Mouse (Mus musculus): Measurements from ENCODE around the gene Cdc14b. TPM values are rescaled to one million over a fixed set of nuclear protein-coding genes. Genes with fewer than 3 reads are reported as not detected.
"Not testable (repeated sequence)": the region's sequence is repeated elsewhere in the genome, so short reads cannot be mapped to it uniquely, and the experiment has no call there.

Gene Cdc14b
- polyA plus RNA-seq, 1 experiment from 2014 or later = 11.2 TPM

DNA sequence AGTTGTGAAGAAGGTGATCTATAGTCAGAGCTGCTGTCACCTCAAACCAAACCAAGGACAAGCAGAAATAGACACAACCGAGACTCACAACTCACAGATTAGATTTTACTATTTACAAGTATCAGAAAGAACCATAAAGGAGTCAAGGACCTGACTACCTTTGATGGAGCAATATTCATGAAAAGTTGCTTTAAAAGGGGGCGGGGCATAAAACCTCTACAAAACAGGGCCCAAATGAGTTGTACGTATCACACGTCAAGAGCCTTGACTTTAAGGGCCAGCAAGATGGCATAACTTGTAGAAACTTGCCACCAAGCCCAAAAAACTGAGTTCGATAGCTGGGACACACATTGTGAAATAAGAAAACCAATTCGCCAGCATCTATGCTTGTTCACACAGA lies 10.5 kb downstream of the Cdc14b start:
- H3K9me3 ChIP-seq = no peaks in the 10 kb centered on the region
- H3K4me3 ChIP-seq = no peak overlapping the region
- no peak for DNase-seq (ENCODE audit: low spot score)
- peaks cover 12% of the 10 kb centered on the region for H3K4me1 ChIP-seq (replicated peaks)
- no peaks in the 10 kb centered on the region for H3K36me3 ChIP-seq
- H3K27ac ChIP-seq = no peak overlapping the region
- no peaks in the 10 kb centered on the region for H3K27me3 ChIP-seq (ENCODE audit: insufficient read depth, poor library complexity, severe bottlenecking)
- WGBS = 93% methylated on average over 6 of the region's 6 CpGs

GRCm38 (mm10) chr13:64259903-64260302 lies 15.2 kb downstream of the Cdc14b start:
- Histone ChIP-seq H3K27ac (no peak overlapping the region), H3K36me3 (no peaks in the 10 kb centered on the region), H3K27me3 (ENCODE audit: insufficient read depth, poor library complexity, severe bottlenecking) (no peaks in the 10 kb centered on the region), H3K4me3 (no peak overlapping the region), H3K4me1 (replicated peaks) (peaks cover 12% of the 10 kb centered on the region), H3K9me3 (no peaks in the 10 kb centered on the region)
- no peak for DNase-seq (ENCODE audit: low spot score)
- 76% methylated on average over 7 of the region's 7 CpGs for WGBS

DNA sequence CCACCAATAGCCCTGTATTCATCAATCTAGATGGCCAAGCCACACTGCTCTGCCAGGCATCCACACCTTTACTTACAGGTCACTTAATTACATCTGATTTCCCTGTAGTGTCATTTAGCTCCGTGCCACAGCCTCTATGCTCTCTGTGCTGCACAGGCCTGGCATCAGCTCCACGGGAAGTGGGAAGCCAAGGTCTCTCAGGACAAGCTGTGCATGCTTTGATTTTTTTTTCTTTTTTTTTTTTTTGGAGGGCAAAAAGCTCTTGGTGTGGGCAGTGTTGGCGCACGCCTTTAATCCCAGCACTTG lies 16.6 kb downstream of the Cdc14b start:
- Histone ChIP-seq H3K4me1 (replicated peaks) (peaks cover 12% of the 10 kb centered on the region), H3K36me3 (no peaks in the 10 kb centered on the region), H3K9me3 (no peaks in the 10 kb centered on the region), H3K27me3 (ENCODE audit: insufficient read depth, poor library complexity, severe bottlenecking) (no peaks in the 10 kb centered on the region), H3K27ac (no peak overlapping the region), H3K4me3 (no peak overlapping the region)
- no peak for DNase-seq (ENCODE audit: low spot score)
- WGBS = 71% methylated on average over 4 of the region's 4 CpGs

DNA sequence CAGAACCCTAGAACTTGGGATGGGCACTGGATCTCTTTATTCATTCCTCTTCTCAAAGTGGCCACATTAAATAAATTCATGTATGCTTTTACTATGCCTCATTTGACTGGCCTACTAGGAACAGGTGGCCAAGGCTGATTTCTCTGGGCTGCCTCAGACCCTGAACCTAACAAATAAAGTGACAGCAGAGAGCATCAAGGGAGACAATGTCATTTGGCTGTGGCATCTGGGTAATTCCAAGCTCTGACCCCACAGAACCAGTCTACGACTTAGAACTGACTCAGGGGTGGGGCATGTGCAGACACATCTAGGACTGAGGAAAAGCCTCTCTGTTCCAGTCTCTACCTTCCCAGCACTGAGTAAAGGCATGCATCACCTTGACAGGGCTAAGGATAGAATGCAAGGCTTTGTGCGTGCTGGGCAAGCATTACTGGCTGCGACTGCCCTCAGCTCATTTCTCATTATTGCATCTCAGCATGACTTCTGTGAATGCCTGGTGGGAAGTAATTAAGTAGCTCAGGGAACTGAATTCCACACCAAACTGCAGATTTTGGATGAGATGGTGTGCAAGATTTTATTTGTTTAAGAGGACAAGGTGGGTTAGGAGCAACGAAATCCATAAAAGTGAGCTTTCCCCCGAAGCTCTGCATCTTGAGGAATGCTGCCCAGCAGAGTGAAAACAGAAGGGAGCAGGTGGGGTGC lies 17.1 kb downstream of the Cdc14b start:
- Histone ChIP-seq H3K4me1 (replicated peaks) (peaks cover 12% of the 10 kb centered on the region), H3K36me3 (no peaks in the 10 kb centered on the region), H3K9me3 (no peaks in the 10 kb centered on the region), H3K4me3 (no peak overlapping the region), H3K27me3 (ENCODE audit: insufficient read depth, poor library complexity, severe bottlenecking) (no peaks in the 10 kb centered on the region), H3K27ac (no peak overlapping the region)
- 20% methylated on average over 5 of the region's 5 CpGs for WGBS
- DNase-seq (ENCODE audit: low spot score) = no peak

DNA sequence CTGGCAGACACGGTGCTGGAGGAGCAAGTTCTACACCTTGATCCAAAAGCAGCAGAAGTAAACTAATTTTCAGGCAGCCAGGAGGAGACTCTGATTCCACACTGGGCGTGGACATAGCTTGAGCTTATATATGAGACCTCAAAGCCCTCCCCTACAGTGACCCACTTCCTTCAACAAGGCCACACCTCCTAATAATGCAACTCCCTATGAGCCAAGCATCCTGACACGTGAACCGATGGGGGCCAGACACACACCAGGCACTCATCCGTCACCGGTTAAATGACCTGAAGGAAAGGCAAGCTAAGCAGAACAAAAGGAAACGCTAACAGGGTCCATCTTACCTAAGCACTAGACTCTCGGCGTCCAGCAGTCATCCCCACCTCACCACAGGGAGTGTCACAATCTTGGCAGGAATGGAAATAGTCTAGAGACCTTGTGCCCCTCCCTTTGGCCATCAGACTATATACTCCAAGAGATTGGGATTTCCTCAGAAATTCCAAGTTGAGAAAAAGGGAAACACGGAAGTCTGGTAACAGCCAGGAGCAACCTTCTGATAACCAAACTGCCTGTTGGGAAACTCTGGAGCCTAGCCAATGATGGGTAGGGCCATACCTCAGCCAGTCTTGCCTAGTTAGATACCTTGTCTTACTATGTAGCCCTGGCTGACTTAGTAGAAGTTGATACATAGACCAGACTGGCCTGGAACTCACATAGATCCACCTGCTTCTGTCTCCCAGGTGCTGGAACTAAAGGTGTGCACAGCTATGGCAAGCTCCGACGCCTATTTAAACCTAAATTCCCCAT lies 17.9 kb downstream of the Cdc14b start:
- no peaks in the 10 kb centered on the region for H3K27me3 ChIP-seq (ENCODE audit: insufficient read depth, poor library complexity, severe bottlenecking)
- no peaks in the 10 kb centered on the region for H3K36me3 ChIP-seq
- no peak for DNase-seq (ENCODE audit: low spot score)
- H3K27ac ChIP-seq = no peak overlapping the region
- H3K9me3 ChIP-seq = no peaks in the 10 kb centered on the region
- H3K4me1 ChIP-seq (replicated peaks) = peaks cover 12% of the 10 kb centered on the region
- WGBS = 75% methylated on average over 12 of the region's 12 CpGs
- H3K4me3 ChIP-seq = no peak overlapping the region

DNA sequence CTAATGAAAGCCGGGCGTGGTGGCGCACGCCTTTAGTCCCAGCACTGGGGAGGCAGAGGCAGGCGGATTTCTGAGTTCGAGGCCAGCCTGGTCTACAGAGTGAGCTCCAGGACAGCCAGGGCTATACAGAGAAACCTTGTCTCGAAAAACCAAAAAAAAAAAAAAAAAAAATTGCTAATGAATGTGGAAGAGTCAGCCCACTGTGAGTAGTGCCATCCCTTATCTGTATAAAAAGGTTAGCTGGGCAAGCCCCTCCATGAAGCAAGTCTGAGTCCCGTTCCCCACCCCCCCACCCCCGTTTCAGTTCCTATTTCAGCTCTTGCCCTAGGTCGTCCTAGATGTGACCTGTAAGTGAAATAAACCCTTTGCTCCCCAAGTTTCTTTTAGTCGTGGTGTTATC lies 20.9 kb downstream of the Cdc14b start:
- WGBS = 86% methylated on average over 11 of the region's 11 CpGs
- not testable (repeated sequence) for H3K9me3 ChIP-seq, H3K27ac ChIP-seq

GRCm38 (mm10) chr13:64253697-64254096 lies 21.4 kb downstream of the Cdc14b start:
- no peaks in the 10 kb centered on the region for H3K9me3 ChIP-seq
- H3K27me3 ChIP-seq (ENCODE audit: insufficient read depth, poor library complexity, severe bottlenecking) = no peaks in the 10 kb centered on the region

More for the DNA sequence above, 20.9 kb downstream of the Cdc14b start:
- peaks cover 13% of the 10 kb centered on the region for H3K4me1 ChIP-seq (replicated peaks)
- H3K4me3 ChIP-seq; H3K27me3 ChIP-seq (ENCODE audit: insufficient read depth, poor library complexity, severe bottlenecking); DNase-seq (ENCODE audit: low spot score); H3K36me3 ChIP-seq: not testable (repeated sequence)

GRCm38 (mm10) chr13:64252147-64252546 lies 22.9 kb downstream of the Cdc14b start:
- WGBS = 76% methylated on average over 5 of the region's 5 CpGs
- Histone ChIP-seq H3K9me3 (no peaks in the 10 kb centered on the region), H3K27ac (no peak overlapping the region), H3K36me3 (no peaks in the 10 kb centered on the region), H3K4me3 (no peak overlapping the region), H3K27me3 (ENCODE audit: insufficient read depth, poor library complexity, severe bottlenecking) (no peaks in the 10 kb centered on the region), H3K4me1 (replicated peaks) (peaks cover 15% of the 10 kb centered on the region)
- DNase-seq (ENCODE audit: low spot score) = no peak

More at GRCm38 (mm10) chr13:64253697-64254096, 21.4 kb downstream of the Cdc14b start:
- Histone ChIP-seq H3K4me3 (no peak overlapping the region), H3K36me3 (no peaks in the 10 kb centered on the region), H3K4me1 (replicated peaks) (peaks cover 18% of the 10 kb centered on the region), H3K27ac (no peak overlapping the region)
- no peak for DNase-seq (ENCODE audit: low spot score)

- H3K36me3 ChIP-seq = no peaks in the 10 kb centered on the region
- no peaks in the 10 kb centered on the region for H3K27me3 ChIP-seq (ENCODE audit: insufficient read depth, poor library complexity, severe bottlenecking)
- DNase-seq (ENCODE audit: low spot score) = no peak
- WGBS = 37% methylated on average over 1 of the region's 1 CpGs
- H3K27ac ChIP-seq = no peak overlapping the region
- no peaks in the 10 kb centered on the region for H3K9me3 ChIP-seq
- peaks cover 15% of the 10 kb centered on the region for H3K4me1 ChIP-seq (replicated peaks)
- H3K4me3 ChIP-seq = no peak overlapping the region
Measured at GRCm38 (mm10) chr13:64250363-64250762, 24.7 kb downstream of the Cdc14b start.

GRCm38 (mm10) chr13:64248775-64249524 lies 26.1 kb downstream of the Cdc14b start:
- peak; percentile 85 for DNase-seq (ENCODE audit: low spot score)
- 8% methylated on average over 22 of the region's 22 CpGs for WGBS
- peaks cover 15% of the 10 kb centered on the region for H3K4me1 ChIP-seq (replicated peaks)
- peak overlapping the region; percentile 66 for H3K27ac ChIP-seq
- no peaks in the 10 kb centered on the region for H3K27me3 ChIP-seq (ENCODE audit: insufficient read depth, poor library complexity, severe bottlenecking)
- H3K9me3 ChIP-seq = no peaks in the 10 kb centered on the region
- H3K36me3 ChIP-seq = no peaks in the 10 kb centered on the region
- peak overlapping the region; percentile 58 for H3K4me3 ChIP-seq

DNA sequence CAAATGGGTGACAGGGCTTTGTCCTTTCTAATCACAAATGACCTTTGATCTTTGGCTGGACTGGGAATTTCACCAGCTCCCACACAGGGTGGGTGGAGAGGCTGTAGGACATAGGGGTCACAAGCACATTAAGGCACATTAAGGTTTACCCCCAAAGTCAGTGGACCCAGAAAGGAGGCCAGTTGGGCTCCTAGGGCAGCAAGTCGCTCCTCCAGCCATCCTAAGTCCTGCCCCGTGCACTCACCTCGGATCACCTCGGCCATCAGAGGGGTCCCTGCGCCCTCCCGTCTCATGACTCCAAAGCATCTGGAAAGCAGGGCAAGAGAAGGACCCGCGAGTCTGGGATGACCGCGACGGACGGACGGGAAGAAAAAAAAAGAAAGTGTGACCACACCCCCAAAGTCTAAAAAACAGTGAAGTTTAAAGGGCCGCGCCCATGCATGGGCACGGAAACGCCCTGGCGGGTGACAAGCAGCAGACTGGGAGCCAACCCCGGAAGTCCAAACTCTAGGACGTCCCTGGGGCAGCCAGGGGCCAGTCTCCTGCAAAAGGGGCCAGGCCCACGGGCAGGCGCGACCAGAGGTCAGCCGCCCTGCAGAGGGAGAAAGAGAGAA lies 26.8 kb downstream of the Cdc14b start:
- WGBS = 1% methylated on average over 24 of the region's 24 CpGs
- H3K4me1 ChIP-seq (replicated peaks) = peaks cover 15% of the 10 kb centered on the region
- no peaks in the 10 kb centered on the region for H3K27me3 ChIP-seq (ENCODE audit: insufficient read depth, poor library complexity, severe bottlenecking)
- H3K9me3 ChIP-seq = no peaks in the 10 kb centered on the region
- H3K4me3 ChIP-seq = peak overlapping the region; percentile 58
- H3K27ac ChIP-seq = peak overlapping the region; percentile 66
- DNase-seq (ENCODE audit: low spot score) = peak; percentile 59
- H3K36me3 ChIP-seq = 0 out of 2 replicates have a peak, but pooled peaks cover 2% of the 10 kb centered on the region

GRCm38 (mm10) chr13:64246106-64246505 lies 29.0 kb downstream of the Cdc14b start:
- peaks cover 11% of the 10 kb centered on the region; the same call in 1 of the 2 replicates for H3K36me3 ChIP-seq
- no peak overlapping the region for H3K4me3 ChIP-seq
- H3K27me3 ChIP-seq (ENCODE audit: insufficient read depth, poor library complexity, severe bottlenecking) = no peaks in the 10 kb centered on the region
- H3K4me1 ChIP-seq (replicated peaks) = peaks cover 15% of the 10 kb centered on the region
- H3K9me3 ChIP-seq = no peaks in the 10 kb centered on the region
- H3K27ac ChIP-seq = no peak overlapping the region
- WGBS = 90% methylated on average over 12 of the region's 12 CpGs
- no peak for DNase-seq (ENCODE audit: low spot score)
